In the genomic region with DNA sequence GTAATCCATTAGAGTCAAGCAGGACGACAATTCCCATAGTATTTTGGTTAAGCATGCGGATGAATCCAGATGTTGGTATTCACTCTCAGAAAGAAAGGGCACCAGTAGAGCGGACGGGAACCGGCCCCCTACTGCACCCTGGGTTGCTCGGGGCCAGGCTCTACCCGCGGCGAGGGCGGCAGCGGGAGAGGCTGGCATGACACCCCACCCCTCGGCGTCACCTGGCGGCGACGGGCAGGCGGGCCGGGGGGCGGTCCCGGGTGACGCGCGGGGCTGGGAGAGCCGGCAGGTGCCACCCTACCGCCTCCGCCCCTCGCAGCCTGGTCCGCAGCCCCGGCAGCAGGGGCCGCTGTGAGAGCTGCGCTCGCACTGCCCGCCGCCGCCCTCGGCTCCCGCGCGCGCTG, we compare ENCODE assay signal across 8 mouse cellular contexts. TPM values are rescaled to one million over a fixed set of nuclear protein-coding genes. Genes with fewer than 3 reads are reported as not detected.
DNase-seq lines count a peak whose midpoint lies in the region; ATAC-seq and TF ChIP-seq lines count a peak whose summit lies in the region.

Gene Elovl7, plus strand, starts transcription at position 324 of the 404 bp plus-strand sequence.

- peaks cover 27% of the 10 kb centered on the region for H3K27me3 ChIP-seq in E14TG2a.4 (ENCODE audit: insufficient read depth, low read length)
- H3K27me3 ChIP-seq in forebrain, embryonic 13.5 days, result peaks cover 34% of the 10 kb centered on the region

- H3K9ac ChIP-seq in forebrain, embryonic 13.5 days, result peak within 1 kb of the TSS; percentile 73

- under 1% methylated on average over 22 of the region's 40 CpGs for WGBS in forebrain, embryonic 13.5 days

- peak within 1 kb of the TSS; percentile 100 for H3K4me2 ChIP-seq in forebrain, embryonic 13.5 days

- ATAC-seq in forebrain, embryonic 13.5 days, result peak; percentile 94
- ATAC-seq in neutrophil, adult 5-6 weeks (ENCODE audit: extremely low read depth, insufficient number of reproducible peaks, low FRiP score, poor library complexity, severe bottlenecking), result peak; percentile 71

- no peak within 1 kb of the TSS for H3K27ac ChIP-seq in forebrain, embryonic 13.5 days

- TF ChIP-seq CTCF in E14TG2a.4 (conservative IDR thresholded peaks at IDR 0.05; ENCODE audit: low read length), result no peak

- H3K36me3 ChIP-seq in E14TG2a.4 (ENCODE audit: insufficient read depth, low read length), result no peaks in the 10 kb centered on the region
- no peaks in the 10 kb centered on the region for H3K36me3 ChIP-seq in forebrain, embryonic 13.5 days (ENCODE audit: poor library complexity, severe bottlenecking)

- H3K9me3 ChIP-seq in E14TG2a.4 (ENCODE audit: low read length), result no peaks in the 10 kb centered on the region
- no peaks in the 10 kb centered on the region for H3K9me3 ChIP-seq in forebrain, embryonic 13.5 days (replicated peaks)

- peaks cover 46% of the 10 kb centered on the region for H3K4me1 ChIP-seq in E14TG2a.4 (replicated peaks; ENCODE audit: low read depth, low read length)
- peaks cover 12% of the 10 kb centered on the region; the same call in 1 of the 2 replicates for H3K4me1 ChIP-seq in forebrain, embryonic 13.5 days

- intact Hi-C loops in heart, postnatal 25 days (cut with DNase I), result loop anchor here (5.0 kb wide), 1 partner anchor 103 kb away; the partner anchor contains the start of gene Depdc1b

- peak; percentile 37 for DNase-seq in c-Kit-positive CD71-positive TER-119-negative erythroid progenitor cells, embryonic 14.5 days (ENCODE audit: low read depth)
- DNase-seq in heart, postnatal 25 days (ENCODE audit: low spot score), result peak; percentile 21
- peak; percentile 75 to 78 for DNase-seq in layer of hippocampus, adult 18-20 months (ENCODE audit: low spot score in 2 of 2)
- peak; percentile 86 to 91 for DNase-seq in lung, adult 18-20 months
- peak; percentile 78 for DNase-seq in thymus, adult 18-20 months

- H3K4me3 ChIP-seq in E14TG2a.4 (replicated peaks; ENCODE audit: low read length), result peak within 1 kb of the TSS; percentile 93
- H3K4me3 ChIP-seq in forebrain, embryonic 13.5 days, result peak within 1 kb of the TSS; percentile 74

RNA-seq across cellular contexts. Expression of gene Elovl7, which starts in this region (rescaled TPM):
- 0.86 and 1.3 TPM in 2 replicates for polyA plus RNA-seq in forebrain, embryonic 13.5 days (2015; fragmentation: Nextera tagmentation; extraction: Ambion mirVana)
- under 1 TPM; 0.34 to 0.47 TPM for total RNA-seq in heart, postnatal 25 days (2021)
- 1 to 10 TPM; 5.0 to 6.9 TPM for total RNA-seq in layer of hippocampus, adult 18-20 months (2021)
- total RNA-seq in neutrophil, adult 5-6 weeks (2017), result 1.7 and 3.3 TPM in 2 replicates

Comparison
In these comparisons a context has a peak if more than half of its experiments do, and no peak if none do; other contexts are left out.
1. Peak in DNase-seq in heart, postnatal 25 days; RNA of the gene not detected or under 1 TPM.
2. DNase-seq: peak in every context shown above with its lines; median percentile 88 in lung, adult 18-20 months; 78 in thymus, adult 18-20 months; 76 in layer of hippocampus, adult 18-20 months; 37 in c-Kit-positive CD71-positive TER-119-negative erythroid progenitor cells, embryonic 14.5 days; 21 in heart, postnatal 25 days.